12 mouse cellular contexts compared by ENCODE assay signal in the genomic region with DNA sequence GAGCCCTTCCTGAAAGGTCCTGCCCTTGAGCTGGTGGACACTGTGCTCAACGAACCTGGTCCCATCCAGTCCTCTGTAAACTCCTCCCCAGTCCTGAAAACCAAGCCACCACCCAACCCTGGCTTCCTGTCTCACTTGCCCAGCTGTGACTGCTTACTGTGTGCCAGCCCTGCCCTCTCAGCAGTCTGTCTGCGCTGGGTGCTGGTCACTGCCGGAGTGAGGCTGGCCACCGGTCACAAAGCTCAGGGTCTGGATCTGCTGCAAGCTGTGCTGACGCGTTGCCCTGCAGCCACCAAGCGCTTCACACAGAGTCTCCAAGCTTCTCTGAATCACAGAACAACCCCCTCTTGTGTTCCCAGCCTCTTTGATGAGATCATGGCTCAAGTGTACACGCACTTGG. TPM values are rescaled to one million over a fixed set of nuclear protein-coding genes. Genes with fewer than 3 reads are reported as not detected.
DNase-seq lines count a peak whose midpoint lies in the region; ATAC-seq lines count a peak whose summit lies in the region.
"Had no signal": no experiment of that assay in that cellular context is flagged by ENCODE, and none has a peak within 500 bp of the region (broad histone marks: within the 10 kb centered on the region; RNA-seq: fewer than 3 reads in every experiment).

No protein-coding gene starts in this region.

- H3K27ac ChIP-seq in forebrain, embryonic 11.5 days (ENCODE audit: low read depth, low read length): no peak overlapping the region
- H3K27ac ChIP-seq in forebrain, embryonic 10.5 days: no peak overlapping the region
- H3K27ac ChIP-seq: hindbrain, embryonic 10.5 days; intestine, embryonic 15.5 days; limb, embryonic 12.5 days had no signal

- no peaks in the 10 kb centered on the region for H3K4me1 ChIP-seq in forebrain, embryonic 11.5 days (replicated peaks; ENCODE audit: control insufficient read depth, insufficient read depth, low read length)
- H3K4me1 ChIP-seq in forebrain, embryonic 10.5 days: no peaks in the 10 kb centered on the region
- H3K4me1 ChIP-seq: hindbrain, embryonic 10.5 days; intestine, embryonic 15.5 days; limb, embryonic 12.5 days had no signal

- H3K9ac ChIP-seq in forebrain, embryonic 11.5 days (ENCODE audit: low read length): no peak overlapping the region
- H3K9ac ChIP-seq: intestine, embryonic 15.5 days; limb, embryonic 12.5 days had no signal

- H3K4me3 ChIP-seq in forebrain, embryonic 11.5 days (ENCODE audit: low read depth, low read length): no peak overlapping the region
- H3K4me3 ChIP-seq in forebrain, embryonic 10.5 days: no peak overlapping the region
- H3K4me3 ChIP-seq: hindbrain, embryonic 10.5 days; intestine, embryonic 15.5 days; limb, embryonic 12.5 days had no signal

- no peak for ATAC-seq in forebrain, embryonic 11.5 days (replicated peaks; ENCODE audit: low FRiP score)
- ATAC-seq: intestine, embryonic 15.5 days had no signal

- H3K36me3 ChIP-seq in forebrain, embryonic 11.5 days (ENCODE audit: control insufficient read depth, insufficient read depth, low read length): peaks cover 11% of the 10 kb centered on the region; the same call in 1 of the 2 replicates
- H3K36me3 ChIP-seq in forebrain, embryonic 10.5 days (replicated peaks): peaks cover 95% of the 10 kb centered on the region

- DNase-seq in forebrain, embryonic 11.5 days (ENCODE audit: low spot score): peak; percentile 49
- DNase-seq in forebrain, embryonic 10.5 days (ENCODE audit: extremely low spot score, low spot score): no peak
- peak; percentile 48 for DNase-seq in layer of hippocampus, adult 9-11 months
- DNase-seq in layer of hippocampus, adult 18-20 months (ENCODE audit: low spot score in 2 of 2): no peak
- DNase-seq in fibroblast of lung, adult 2 months (ENCODE audit: low read depth): peak; percentile 56
- peak; percentile 33 for DNase-seq in lung, postnatal 25 days (ENCODE audit: low spot score)
- no peak for DNase-seq in yolk sac, embryonic 10.5 days (ENCODE audit: low spot score)
- DNase-seq in natural killer cell, adult 2 months (ENCODE audit: low spot score in 2 of 2): no peak
- DNase-seq: cerebellum, adult 11-12 months had no signal

- no peaks in the 10 kb centered on the region for H3K9me3 ChIP-seq in forebrain, embryonic 11.5 days (ENCODE audit: control insufficient read depth, low read length)
- no peaks in the 10 kb centered on the region for H3K9me3 ChIP-seq in forebrain, embryonic 10.5 days
- H3K9me3 ChIP-seq: hindbrain, embryonic 10.5 days; intestine, embryonic 15.5 days; limb, embryonic 12.5 days had no signal

- H3K4me2 ChIP-seq in forebrain, embryonic 11.5 days (ENCODE audit: low read depth, low read length, severe bottlenecking): no peak overlapping the region
- H3K4me2 ChIP-seq: intestine, embryonic 15.5 days; limb, embryonic 12.5 days had no signal

- 93% methylated on average over 8 of the region's 8 CpGs for WGBS in forebrain, embryonic 11.5 days
- WGBS in forebrain, embryonic 10.5 days: 94% methylated on average over 8 of the region's 8 CpGs

- no peaks in the 10 kb centered on the region for H3K27me3 ChIP-seq in forebrain, embryonic 11.5 days (ENCODE audit: control insufficient read depth, insufficient read depth, low read length)
- H3K27me3 ChIP-seq in forebrain, embryonic 10.5 days (ENCODE audit: poor library complexity, severe bottlenecking): no peaks in the 10 kb centered on the region
- H3K27me3 ChIP-seq: intestine, embryonic 15.5 days; limb, embryonic 12.5 days had no signal

RNA-seq across cellular contexts. Expression of a gene that starts 10.6 kb away (rescaled TPM):
- polyA plus RNA-seq in forebrain, embryonic 11.5 days (2014; fragmentation: Nextera tagmentation; extraction: Ambion mirVana): 357 and 374 TPM in 2 replicates
- 311 and 331 TPM in 2 replicates for polyA plus RNA-seq in forebrain, embryonic 10.5 days (2016; fragmentation: Nextera tagmentation; extraction: Ambion mirVana)
- total RNA-seq in layer of hippocampus, adult 18-20 months (2021): 100 to 1,000 TPM; 469 to 474 TPM

RNA-seq across cellular contexts. Expression of a gene that starts 16.2 kb away (rescaled TPM):
- 113 and 124 TPM in 2 replicates for polyA plus RNA-seq in forebrain, embryonic 11.5 days (2014; fragmentation: Nextera tagmentation; extraction: Ambion mirVana)
- polyA plus RNA-seq in forebrain, embryonic 10.5 days (2016; fragmentation: Nextera tagmentation; extraction: Ambion mirVana): 127 and 128 TPM in 2 replicates
- total RNA-seq in layer of hippocampus, adult 18-20 months (2021): 10 to 100 TPM; 69.4 to 72.5 TPM

RNA-seq across cellular contexts. Expression of a gene that starts 19.2 kb away (rescaled TPM):
- 58.3 and 60.3 TPM in 2 replicates for polyA plus RNA-seq in forebrain, embryonic 11.5 days (2014; fragmentation: Nextera tagmentation; extraction: Ambion mirVana)
- polyA plus RNA-seq in forebrain, embryonic 10.5 days (2016; fragmentation: Nextera tagmentation; extraction: Ambion mirVana): 55.6 and 59.9 TPM in 2 replicates
- total RNA-seq in layer of hippocampus, adult 18-20 months (2021): 1 to 10 TPM in 1 of 2 experiments, under 1 TPM in 1; 0.64 to 1.4 TPM

RNA-seq across cellular contexts. Expression of a gene that starts 35.3 kb away (rescaled TPM):
- 103 and 114 TPM in 2 replicates for polyA plus RNA-seq in forebrain, embryonic 11.5 days (2014; fragmentation: Nextera tagmentation; extraction: Ambion mirVana)
- 141 and 144 TPM in 2 replicates for polyA plus RNA-seq in forebrain, embryonic 10.5 days (2016; fragmentation: Nextera tagmentation; extraction: Ambion mirVana)
- total RNA-seq in layer of hippocampus, adult 18-20 months (2021): 10 to 100 TPM; 19.2 to 23.6 TPM

RNA-seq across cellular contexts. Expression of a gene that starts 36.0 kb away (rescaled TPM):
- 55.6 and 64.7 TPM in 2 replicates for polyA plus RNA-seq in forebrain, embryonic 11.5 days (2014; fragmentation: Nextera tagmentation; extraction: Ambion mirVana)
- 64.2 and 66.8 TPM in 2 replicates for polyA plus RNA-seq in forebrain, embryonic 10.5 days (2016; fragmentation: Nextera tagmentation; extraction: Ambion mirVana)
- 10 to 100 TPM; 34.6 to 38.9 TPM for total RNA-seq in layer of hippocampus, adult 18-20 months (2021)

Comparison
In these comparisons a context has a peak if more than half of its experiments do, and no peak if none do; other contexts are left out.
1. DNase-seq: peak in forebrain, embryonic 11.5 days (single experiment), layer of hippocampus, adult 9-11 months (single experiment), fibroblast of lung, adult 2 months (single experiment) and lung, postnatal 25 days (single experiment); none in forebrain, embryonic 10.5 days (single experiment), layer of hippocampus, adult 18-20 months (0 of 2), yolk sac, embryonic 10.5 days (single experiment) and natural killer cell, adult 2 months (0 of 2).